Mouse (Mus musculus): ENCODE measurements around the gene Arhgap5. TPM values are rescaled to one million over a fixed set of nuclear protein-coding genes. Genes with fewer than 3 reads are reported as not detected.
A peak's percentile ranks its signal among the peaks of the same experiment; 100 is the strongest.

The Arhgap5 gene
- polyA plus RNA-seq, 1 experiment = 110 TPM

- no peaks in the 10 kb centered on the region for H3K36me3 ChIP-seq (ENCODE audit: control insufficient read depth, insufficient read depth, low read length, poor library complexity, severe bottlenecking)
- H3K27ac ChIP-seq (ENCODE audit: insufficient read depth, low read length) = peak overlapping the region; percentile 89
- peak overlapping the region; percentile 98 for H3K4me3 ChIP-seq (ENCODE audit: low read depth, low read length)
- H3K9ac ChIP-seq (ENCODE audit: low read depth, poor library complexity, severe bottlenecking) = peak overlapping the region; percentile 100
- H3K27me3 ChIP-seq (ENCODE audit: control insufficient read depth, insufficient read depth, low read length, poor library complexity, severe bottlenecking) = no peaks in the 10 kb centered on the region
- TF ChIP-seq EP300 (IDR thresholded peaks at IDR 0.05; ENCODE audit: insufficient read depth, low read depth, low read length) = no peak
- no peak for TF ChIP-seq POLR2A (IDR thresholded peaks at IDR 0.05; ENCODE audit: insufficient read depth, low read length)
- TF ChIP-seq CTCF (IDR thresholded peaks at IDR 0.05; ENCODE audit: low read depth, low read length) = no peak
- H3K4me1 ChIP-seq (ENCODE audit: control insufficient read depth, insufficient read depth, low read length) = no peaks in the 10 kb centered on the region
- H3K9me3 ChIP-seq (replicated peaks; ENCODE audit: control insufficient read depth, insufficient read depth, low read length, poor library complexity, severe bottlenecking) = peaks cover 2% of the 10 kb centered on the region; the same call in 1 of the 2 replicates
These were observed 784 bp downstream of the Arhgap5 start for GRCm38 (mm10) chr12:52504331-52505181.

GRCm38 (mm10) chr12:52524699-52525098 lies 20.9 kb downstream of the Arhgap5 start:
- Histone ChIP-seq H3K36me3 (ENCODE audit: control insufficient read depth, insufficient read depth, low read length, poor library complexity, severe bottlenecking) (no peaks in the 10 kb centered on the region), H3K4me3 (ENCODE audit: low read depth, low read length) (no peak overlapping the region), H3K27ac (ENCODE audit: insufficient read depth, low read length) (no peak overlapping the region), H3K9me3 (replicated peaks; ENCODE audit: control insufficient read depth, insufficient read depth, low read length, poor library complexity, severe bottlenecking) (no peaks in the 10 kb centered on the region), H3K9ac (ENCODE audit: low read depth, poor library complexity, severe bottlenecking) (no peak overlapping the region), H3K4me1 (ENCODE audit: control insufficient read depth, insufficient read depth, low read length) (no peaks in the 10 kb centered on the region), H3K27me3 (ENCODE audit: control insufficient read depth, insufficient read depth, low read length, poor library complexity, severe bottlenecking) (no peaks in the 10 kb centered on the region)
- TF ChIP-seq EP300 (IDR thresholded peaks at IDR 0.05; ENCODE audit: insufficient read depth, low read depth, low read length) (no peak), CTCF (IDR thresholded peaks at IDR 0.05; ENCODE audit: low read depth, low read length) (no peak), POLR2A (IDR thresholded peaks at IDR 0.05; ENCODE audit: insufficient read depth, low read length) (no peak)

- H3K36me3 ChIP-seq (ENCODE audit: control insufficient read depth, insufficient read depth, low read length, poor library complexity, severe bottlenecking) = no peaks in the 10 kb centered on the region
- H3K9ac ChIP-seq (ENCODE audit: low read depth, poor library complexity, severe bottlenecking) = no peak overlapping the region
- H3K4me3 ChIP-seq (ENCODE audit: low read depth, low read length) = no peak overlapping the region
- TF ChIP-seq EP300 (IDR thresholded peaks at IDR 0.05; ENCODE audit: insufficient read depth, low read depth, low read length) = no peak
- H3K9me3 ChIP-seq (replicated peaks; ENCODE audit: control insufficient read depth, insufficient read depth, low read length, poor library complexity, severe bottlenecking) = no peaks in the 10 kb centered on the region
- no peaks in the 10 kb centered on the region for H3K27me3 ChIP-seq (ENCODE audit: control insufficient read depth, insufficient read depth, low read length, poor library complexity, severe bottlenecking)
- no peaks in the 10 kb centered on the region for H3K4me1 ChIP-seq (ENCODE audit: control insufficient read depth, insufficient read depth, low read length)
- no peak overlapping the region for H3K27ac ChIP-seq (ENCODE audit: insufficient read depth, low read length)
These were observed 21.7 kb downstream of the Arhgap5 start for GRCm38 (mm10) chr12:52525486-52525885.

- Histone ChIP-seq H3K27ac (ENCODE audit: insufficient read depth, low read length) (no peak overlapping the region), H3K36me3 (ENCODE audit: control insufficient read depth, insufficient read depth, low read length, poor library complexity, severe bottlenecking) (no peaks in the 10 kb centered on the region), H3K9me3 (replicated peaks; ENCODE audit: control insufficient read depth, insufficient read depth, low read length, poor library complexity, severe bottlenecking) (no peaks in the 10 kb centered on the region), H3K4me1 (ENCODE audit: control insufficient read depth, insufficient read depth, low read length) (no peaks in the 10 kb centered on the region), H3K27me3 (ENCODE audit: control insufficient read depth, insufficient read depth, low read length, poor library complexity, severe bottlenecking) (no peaks in the 10 kb centered on the region), H3K9ac (ENCODE audit: low read depth, poor library complexity, severe bottlenecking) (no peak overlapping the region), H3K4me3 (ENCODE audit: low read depth, low read length) (no peak overlapping the region)
- no peak for TF ChIP-seq EP300 (IDR thresholded peaks at IDR 0.05; ENCODE audit: insufficient read depth, low read depth, low read length)
- no peak for TF ChIP-seq CTCF (IDR thresholded peaks at IDR 0.05; ENCODE audit: low read depth, low read length)
- TF ChIP-seq POLR2A (IDR thresholded peaks at IDR 0.05; ENCODE audit: insufficient read depth, low read length) = no peak
These were observed 26.0 kb downstream of the Arhgap5 start for GRCm38 (mm10) chr12:52529740-52530139.

GRCm38 (mm10) chr12:52541294-52541693 lies 37.5 kb downstream of the Arhgap5 start:
- Histone ChIP-seq H3K4me3 (ENCODE audit: low read depth, low read length) (no peak overlapping the region), H3K27ac (ENCODE audit: insufficient read depth, low read length) (no peak overlapping the region), H3K9me3 (replicated peaks; ENCODE audit: control insufficient read depth, insufficient read depth, low read length, poor library complexity, severe bottlenecking) (no peaks in the 10 kb centered on the region), H3K36me3 (ENCODE audit: control insufficient read depth, insufficient read depth, low read length, poor library complexity, severe bottlenecking) (no peaks in the 10 kb centered on the region; the same call in 1 of the 2 replicates), H3K27me3 (ENCODE audit: control insufficient read depth, insufficient read depth, low read length, poor library complexity, severe bottlenecking) (no peaks in the 10 kb centered on the region), H3K9ac (ENCODE audit: low read depth, poor library complexity, severe bottlenecking) (no peak overlapping the region), H3K4me1 (ENCODE audit: control insufficient read depth, insufficient read depth, low read length) (no peaks in the 10 kb centered on the region)
- TF ChIP-seq POLR2A (IDR thresholded peaks at IDR 0.05; ENCODE audit: insufficient read depth, low read length) (no peak), CTCF (IDR thresholded peaks at IDR 0.05; ENCODE audit: low read depth, low read length) (no peak), EP300 (IDR thresholded peaks at IDR 0.05; ENCODE audit: insufficient read depth, low read depth, low read length) (no peak)

GRCm38 (mm10) chr12:52544532-52544931 lies 40.8 kb downstream of the Arhgap5 start:
- no peaks in the 10 kb centered on the region for H3K9me3 ChIP-seq (replicated peaks; ENCODE audit: control insufficient read depth, insufficient read depth, low read length, poor library complexity, severe bottlenecking)
- no peaks in the 10 kb centered on the region for H3K27me3 ChIP-seq (ENCODE audit: control insufficient read depth, insufficient read depth, low read length, poor library complexity, severe bottlenecking)
- no peaks in the 10 kb centered on the region; the same call in 1 of the 2 replicates for H3K36me3 ChIP-seq (ENCODE audit: control insufficient read depth, insufficient read depth, low read length, poor library complexity, severe bottlenecking)
- no peak overlapping the region for H3K4me3 ChIP-seq (ENCODE audit: low read depth, low read length)
- H3K4me1 ChIP-seq (ENCODE audit: control insufficient read depth, insufficient read depth, low read length) = no peaks in the 10 kb centered on the region
- no peak overlapping the region for H3K27ac ChIP-seq (ENCODE audit: insufficient read depth, low read length)
- TF ChIP-seq POLR2A (IDR thresholded peaks at IDR 0.05; ENCODE audit: insufficient read depth, low read length) = no peak
- TF ChIP-seq EP300 (IDR thresholded peaks at IDR 0.05; ENCODE audit: insufficient read depth, low read depth, low read length) = no peak
- no peak for TF ChIP-seq CTCF (IDR thresholded peaks at IDR 0.05; ENCODE audit: low read depth, low read length)
- H3K9ac ChIP-seq (ENCODE audit: low read depth, poor library complexity, severe bottlenecking) = no peak overlapping the region
